Mouse (Mus musculus): ENCODE measurements around the gene Epn2.

DNA sequence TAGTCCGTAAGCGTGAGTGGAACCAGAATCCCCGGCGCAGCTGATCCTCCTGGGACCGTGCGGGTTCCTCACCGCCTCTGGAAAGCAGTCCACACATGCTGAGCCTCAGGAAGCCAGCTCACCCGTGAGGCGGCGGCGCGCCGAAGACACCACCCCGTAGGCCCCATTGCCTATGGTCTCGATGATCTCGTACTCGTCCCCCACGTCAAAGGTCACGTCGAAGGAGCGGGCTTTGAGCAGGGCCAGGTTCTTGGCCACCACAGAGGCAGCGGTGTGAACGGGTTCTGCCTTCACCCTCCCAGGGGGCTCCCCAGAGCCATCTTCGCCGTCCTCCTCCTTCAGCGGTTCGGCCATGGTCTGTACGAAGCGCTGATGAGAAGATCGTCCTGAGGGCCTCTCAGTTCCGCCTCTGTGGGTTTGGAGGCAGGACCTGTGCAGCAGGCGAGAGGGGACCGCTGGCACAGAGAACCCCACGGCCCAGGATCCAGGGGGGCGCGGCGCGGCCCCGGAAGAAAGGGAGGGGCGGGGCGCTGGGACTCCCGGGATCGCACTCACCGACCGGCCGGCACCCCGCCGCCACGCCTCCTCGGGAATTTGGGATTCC lies 85.9 kb downstream of the Epn2 start:
- TF ChIP-seq CTCF (IDR thresholded peaks at IDR 0.05; ENCODE audit: borderline replicate concordance, extremely low read depth, insufficient read depth, insufficient read length) (no peak), POLR2A (IDR thresholded peaks at IDR 0.05; ENCODE audit: borderline replicate concordance, extremely low read depth, insufficient read depth, insufficient read length, poor library complexity, severe bottlenecking) (no peak)

All from brain, embryonic 14.5 days (tissue).